Mouse (Mus musculus) limb, embryonic 13.5 days (tissue): ENCODE measurements around the gene Olfr437. TPM values are rescaled to one million over a fixed set of nuclear protein-coding genes. Genes with fewer than 3 reads are reported as not detected.
"Not testable (repeated sequence)": the region's sequence is repeated elsewhere in the genome, so short reads cannot be mapped to it uniquely, and the experiment has no call there.

ENCODE experiments used
- ATAC-seq: fragments of 200-750 bp; cut with Nextera tagmentation; 2 replicates; pipeline ENCODE4 v1.8.0; 2017; ENCODE audit warnings: low read depth, moderate number of reproducible peaks, moderate TSS enrichment; ENCODE audit not compliant: low FRiP score
- H3K27ac ChIP-seq: fragments of 300-500 bp; sonication (generic); 2 replicates; pipeline ENCODE4 v1.5.1; 2015; ENCODE audit warnings: inconsistent platforms, mild to moderate bottlenecking, moderate library complexity
- H3K27me3 ChIP-seq: fragments of 300-500 bp; sonication (generic); 2 replicates; pipeline ENCODE4 v1.6.1; 2015; ENCODE audit warnings: mild to moderate bottlenecking, inconsistent platforms
- H3K36me3 ChIP-seq: fragments of 300-500 bp; sonication (generic); 2 replicates; pipeline ENCODE4 v1.6.1; 2015; ENCODE audit warnings: inconsistent platforms, mild to moderate bottlenecking, moderate library complexity
- H3K4me1 ChIP-seq: fragments of 300-500 bp; sonication (generic); 2 replicates; pipeline ENCODE4 v1.6.1; 2015; ENCODE audit warnings: inconsistent platforms
- H3K4me2 ChIP-seq: fragments of 300-500 bp; sonication (generic); replicated peaks from 2 replicates; pipeline ENCODE4 v1.6.1; 2015; ENCODE audit warnings: inconsistent platforms, mild to moderate bottlenecking, moderate library complexity
- H3K4me3 ChIP-seq: fragments of 300-500 bp; sonication (generic); 2 replicates; pipeline ENCODE4 v1.5.1; 2015; ENCODE audit warnings: moderate library complexity, mild to moderate bottlenecking, inconsistent platforms
- H3K9ac ChIP-seq: fragments of 300-500 bp; sonication (generic); 2 replicates; pipeline ENCODE4 v1.6.1; 2015; ENCODE audit warnings: mild to moderate bottlenecking, inconsistent platforms
- H3K9me3 ChIP-seq: fragments of 300-500 bp; sonication (generic); 2 replicates; pipeline ENCODE4 v1.6.1; 2016; ENCODE audit warnings: inconsistent platforms
- WGBS: fragments of 180-500 bp; shearing (Covaris S2); methylation state at CpG from one replicate; pipeline ENCODE4 v1.1.7; 2015; 5-methylcytosine and 5-hydroxymethylcytosine counted together
- polyA plus RNA-seq: library from polyadenylated mRNA; unstranded; fragments of >200 nt; fragmentation: Nextera tagmentation; extraction: Ambion mirVana; gene quantifications from 2 replicates; pipeline ENCODE4 v1.2.1, GENCODE M21; 2015

Gene Olfr437
- not detected in 2 replicates for polyA plus RNA-seq

GRCm38 (mm10) chr6:43162982-43163381, at the start of gene Olfr437:
TSS of gene Olfr437 (plus strand) at chr6:43163282.
- Histone ChIP-seq H3K9ac (no peak within 1 kb of the TSS), H3K36me3 (no peaks in the 10 kb centered on the region), H3K4me1 (no peaks in the 10 kb centered on the region), H3K4me2 (no peak within 1 kb of the TSS), H3K4me3 (no peak within 1 kb of the TSS), H3K27ac (no peak within 1 kb of the TSS), H3K9me3 (no peaks in the 10 kb centered on the region), H3K27me3 (no peaks in the 10 kb centered on the region)
- WGBS, result 73% methylated on average over 3 of the region's 3 CpGs
- ATAC-seq, result no peak

- 98% methylated on average over 2 of the region's 2 CpGs for WGBS
Measured at GRCm38 (mm10) chr6:43146267-43146666, 16.8 kb upstream of the Olfr437 start, which contains the start of gene Olfr237-ps1. TSS of gene Olfr237-ps1 (plus strand) at chr6:43146567.

GRCm38 (mm10) chr6:43159502-43159901, 3.6 kb upstream of the Olfr437 start:
- Histone ChIP-seq H3K4me2 (no peak overlapping the region), H3K27ac (no peak overlapping the region), H3K4me3 (no peak overlapping the region), H3K9ac (no peak overlapping the region), H3K36me3 (no peaks in the 10 kb centered on the region), H3K27me3 (no peaks in the 10 kb centered on the region), H3K9me3 (no peaks in the 10 kb centered on the region), H3K4me1 (no peaks in the 10 kb centered on the region)
- WGBS, result 70% methylated on average over 1 of the region's 1 CpGs
- no peak for ATAC-seq

More at GRCm38 (mm10) chr6:43146267-43146666, 16.8 kb upstream of the Olfr437 start, which contains the start of gene Olfr237-ps1:
- H3K9ac ChIP-seq, H3K4me1 ChIP-seq, H3K4me2 ChIP-seq, H3K27me3 ChIP-seq, H3K9me3 ChIP-seq, H3K4me3 ChIP-seq, H3K36me3 ChIP-seq, ATAC-seq, H3K27ac ChIP-seq: not testable (repeated sequence)

- over 99% methylated on average over 4 of the region's 4 CpGs for WGBS
- ATAC-seq, result no peak
- H3K27me3 ChIP-seq, result no peaks in the 10 kb centered on the region
Measured at GRCm38 (mm10) chr6:43167246-43167645, 4.2 kb downstream of the Olfr437 start.

GRCm38 (mm10) chr6:43171840-43172239, 8.8 kb downstream of the Olfr437 start, which contains the start of gene Olfr13:
TSS of gene Olfr13 (plus strand) at chr6:43172140.
- Histone ChIP-seq H3K27me3 (no peaks in the 10 kb centered on the region), H3K4me3 (no peak within 1 kb of the TSS), H3K27ac (no peak within 1 kb of the TSS), H3K9me3 (no peaks in the 10 kb centered on the region), H3K4me2 (no peak within 1 kb of the TSS), H3K4me1 (no peaks in the 10 kb centered on the region), H3K36me3 (no peaks in the 10 kb centered on the region), H3K9ac (no peak within 1 kb of the TSS)
- ATAC-seq, result no peak
- 69% methylated on average over 4 of the region's 4 CpGs for WGBS

More at GRCm38 (mm10) chr6:43167246-43167645, 4.2 kb downstream of the Olfr437 start:
- H3K4me3 ChIP-seq, result no peak overlapping the region
- no peaks in the 10 kb centered on the region for H3K36me3 ChIP-seq
- H3K9ac ChIP-seq, result no peak overlapping the region
- no peak overlapping the region for H3K27ac ChIP-seq
- no peak overlapping the region for H3K4me2 ChIP-seq
- no peaks in the 10 kb centered on the region for H3K4me1 ChIP-seq
- H3K9me3 ChIP-seq, result no peaks in the 10 kb centered on the region

- H3K9ac ChIP-seq, result no peak overlapping the region
- no peaks in the 10 kb centered on the region for H3K9me3 ChIP-seq
- ATAC-seq, result no peak
- no peaks in the 10 kb centered on the region for H3K27me3 ChIP-seq
- H3K36me3 ChIP-seq, result no peaks in the 10 kb centered on the region
- no peak overlapping the region for H3K4me2 ChIP-seq
- H3K4me3 ChIP-seq, result no peak overlapping the region
- H3K4me1 ChIP-seq, result no peaks in the 10 kb centered on the region
- no peak overlapping the region for H3K27ac ChIP-seq
- 59% methylated on average over 1 of the region's 1 CpGs for WGBS
Measured at GRCm38 (mm10) chr6:43178129-43178528, 15.0 kb downstream of the Olfr437 start.

- no peak for ATAC-seq
- Histone ChIP-seq H3K4me1 (no peaks in the 10 kb centered on the region), H3K4me3 (no peak overlapping the region), H3K27ac (no peak overlapping the region), H3K27me3 (no peaks in the 10 kb centered on the region), H3K4me2 (no peak overlapping the region), H3K9ac (no peak overlapping the region), H3K9me3 (no peaks in the 10 kb centered on the region), H3K36me3 (no peaks in the 10 kb centered on the region)
- WGBS, result 70% methylated on average over 6 of the region's 6 CpGs
Measured at GRCm38 (mm10) chr6:43178584-43179501, 15.8 kb downstream of the Olfr437 start.

- Histone ChIP-seq H3K9ac (no peak overlapping the region), H3K27ac (no peak overlapping the region), H3K4me3 (no peak overlapping the region), H3K27me3 (no peaks in the 10 kb centered on the region), H3K36me3 (no peaks in the 10 kb centered on the region), H3K9me3 (no peaks in the 10 kb centered on the region), H3K4me1 (no peaks in the 10 kb centered on the region), H3K4me2 (no peak overlapping the region)
- no peak for ATAC-seq
- 81% methylated on average over 3 of the region's 3 CpGs for WGBS
Measured at GRCm38 (mm10) chr6:43190986-43191385, 27.9 kb downstream of the Olfr437 start.

GRCm38 (mm10) chr6:43196781-43197180, 33.7 kb downstream of the Olfr437 start, which contains the start of gene Olfr435:
TSS of gene Olfr435 (plus strand) at chr6:43197146.
- H3K4me2 ChIP-seq, result no peak within 1 kb of the TSS
- H3K4me1 ChIP-seq, result no peaks in the 10 kb centered on the region
- no peak within 1 kb of the TSS for H3K9ac ChIP-seq
- no peaks in the 10 kb centered on the region for H3K36me3 ChIP-seq
- no peaks in the 10 kb centered on the region for H3K27me3 ChIP-seq
- no peaks in the 10 kb centered on the region for H3K9me3 ChIP-seq
- H3K4me3 ChIP-seq, result no peak within 1 kb of the TSS
- ATAC-seq, result no peak
- H3K27ac ChIP-seq, result no peak within 1 kb of the TSS

GRCm38 (mm10) chr6:43198094-43198493, 35.0 kb downstream of the Olfr437 start:
- ATAC-seq, result no peak
- H3K4me3 ChIP-seq, result no peak overlapping the region

GRCm38 (mm10) chr6:43202786-43203185, 39.7 kb downstream of the Olfr437 start:
- Histone ChIP-seq H3K4me2 (no peak overlapping the region), H3K4me3 (no peak overlapping the region), H3K4me1 (no peaks in the 10 kb centered on the region), H3K27me3 (no peaks in the 10 kb centered on the region), H3K9me3 (no peaks in the 10 kb centered on the region), H3K36me3 (no peaks in the 10 kb centered on the region), H3K9ac (no peak overlapping the region), H3K27ac (no peak overlapping the region)
- ATAC-seq, result no peak

More at GRCm38 (mm10) chr6:43198094-43198493, 35.0 kb downstream of the Olfr437 start:
- no peaks in the 10 kb centered on the region for H3K27me3 ChIP-seq
- no peak overlapping the region for H3K27ac ChIP-seq
- H3K36me3 ChIP-seq, result no peaks in the 10 kb centered on the region
- H3K9ac ChIP-seq, result no peak overlapping the region
- H3K4me2 ChIP-seq, result no peak overlapping the region
- no peaks in the 10 kb centered on the region for H3K4me1 ChIP-seq
- WGBS, result 87% methylated on average over 3 of the region's 3 CpGs
- H3K9me3 ChIP-seq, result no peaks in the 10 kb centered on the region

- H3K4me1 ChIP-seq, result no peaks in the 10 kb centered on the region
- no peak overlapping the region for H3K4me3 ChIP-seq
- H3K36me3 ChIP-seq, result no peaks in the 10 kb centered on the region
- WGBS, result 36% methylated on average over 2 of the region's 2 CpGs
- no peaks in the 10 kb centered on the region for H3K27me3 ChIP-seq
- no peak overlapping the region for H3K4me2 ChIP-seq
- no peak for ATAC-seq
- H3K9me3 ChIP-seq, result no peaks in the 10 kb centered on the region
- no peak overlapping the region for H3K9ac ChIP-seq
- no peak overlapping the region for H3K27ac ChIP-seq
Measured at GRCm38 (mm10) chr6:43205355-43205754, 42.3 kb downstream of the Olfr437 start.
